Comparison of ENCODE assay signal across 20 mouse cellular contexts in genomic region chr10:77532020-77532413, GRCm38 (mm10). TPM values are rescaled to one million over a fixed set of nuclear protein-coding genes. Genes with fewer than 3 reads are reported as not detected.
DNase-seq lines count a peak whose midpoint lies in the region; ATAC-seq lines count a peak whose summit lies in the region.
"Had no signal": no experiment of that assay in that cellular context is flagged by ENCODE, and none has a peak within 500 bp of the region (broad histone marks: within the 10 kb centered on the region; RNA-seq: fewer than 3 reads in every experiment).

No protein-coding gene starts in this region.

- H3K4me1 ChIP-seq in megakaryocyte, embryonic 14.5 days = peaks cover 98% of the 10 kb centered on the region
- H3K4me1 ChIP-seq in intestine, embryonic 15.5 days (replicated peaks) = no peaks in the 10 kb centered on the region
- H3K4me1 ChIP-seq: hindbrain, embryonic 13.5 days; kidney, embryonic 15.5 days; limb, embryonic 12.5 days; midbrain, embryonic 13.5 days had no signal

- H3K36me3 ChIP-seq in megakaryocyte, embryonic 14.5 days (replicated peaks; ENCODE audit: low read length) = peaks cover 45% of the 10 kb centered on the region
- no peaks in the 10 kb centered on the region for H3K36me3 ChIP-seq in intestine, embryonic 15.5 days
- H3K36me3 ChIP-seq: heart, embryonic 10.5 days; hindbrain, embryonic 13.5 days; kidney, embryonic 15.5 days; limb, embryonic 12.5 days; midbrain, embryonic 13.5 days had no signal

- no peak overlapping the region for H3K27ac ChIP-seq in intestine, embryonic 15.5 days
- H3K27ac ChIP-seq: hindbrain, embryonic 13.5 days; kidney, embryonic 15.5 days; limb, embryonic 12.5 days; midbrain, embryonic 13.5 days had no signal

- peak overlapping the region; percentile 95 for H3K4me3 ChIP-seq in megakaryocyte, embryonic 14.5 days (replicated peaks)
- no peak overlapping the region for H3K4me3 ChIP-seq in intestine, embryonic 15.5 days (replicated peaks)
- H3K4me3 ChIP-seq: heart, embryonic 10.5 days; hindbrain, embryonic 13.5 days; kidney, embryonic 15.5 days; limb, embryonic 12.5 days; midbrain, embryonic 13.5 days had no signal

- no peaks in the 10 kb centered on the region for H3K27me3 ChIP-seq in megakaryocyte, embryonic 14.5 days (replicated peaks)
- no peaks in the 10 kb centered on the region for H3K27me3 ChIP-seq in intestine, embryonic 15.5 days (replicated peaks)
- H3K27me3 ChIP-seq: hindbrain, embryonic 13.5 days; kidney, embryonic 15.5 days; limb, embryonic 12.5 days; midbrain, embryonic 13.5 days had no signal

- no peaks in the 10 kb centered on the region for H3K9me3 ChIP-seq in megakaryocyte, embryonic 14.5 days
- no peaks in the 10 kb centered on the region for H3K9me3 ChIP-seq in intestine, embryonic 15.5 days
- H3K9me3 ChIP-seq: heart, embryonic 10.5 days; hindbrain, embryonic 13.5 days; kidney, embryonic 15.5 days; midbrain, embryonic 13.5 days had no signal

- 63% methylated on average over 1 of the region's 1 CpGs for WGBS in intestine, embryonic 15.5 days

- peak; percentile 23 for DNase-seq in thymus, postnatal 25 days
- DNase-seq in thymus, adult 18-20 months = no peak
- DNase-seq in embryo, embryonic 11 days = no peak
- DNase-seq in yolk sac, embryonic 10.5 days (ENCODE audit: low spot score) = no peak
- DNase-seq: adrenal gland, adult 2 months; cerebellum, adult 9-11 months; gastrocnemius, postnatal 25 days; kidney, postnatal 4 days; layer of hippocampus, adult 9-11 months; lung, adult 18-20 months; right cerebral cortex, postnatal 25 days had no signal

- ATAC-seq in inflammation-experienced regulatory T-cells, adult 6 months = peak; percentile 5
- no peak for ATAC-seq in intestine, embryonic 15.5 days
- ATAC-seq: forebrain, embryonic 16.5 days; midbrain, embryonic 13.5 days had no signal

- no peak overlapping the region for H3K4me2 ChIP-seq in intestine, embryonic 15.5 days (replicated peaks)
- H3K4me2 ChIP-seq: hindbrain, embryonic 13.5 days; kidney, embryonic 15.5 days; limb, embryonic 12.5 days; midbrain, embryonic 13.5 days had no signal

- H3K9ac ChIP-seq in intestine, embryonic 15.5 days = no peak overlapping the region
- H3K9ac ChIP-seq: hindbrain, embryonic 13.5 days; kidney, embryonic 15.5 days; limb, embryonic 12.5 days; midbrain, embryonic 13.5 days had no signal

RNA-seq across cellular contexts. Expression of gene Itgb2, which starts 2.0 kb away (rescaled TPM):
- polyA plus RNA-seq in inflammation-experienced regulatory T-cells, adult 6 months (2017; shearing (Covaris generic)) = 100 to 1,000 TPM; 493 to 517 (median 499) TPM
- polyA plus RNA-seq in megakaryocyte, embryonic 14.5 days (2012; ENCODE audit: insufficient read depth, low replicate concordance) = 35.5 and 120 TPM in 2 replicates
- polyA plus RNA-seq in intestine, embryonic 15.5 days (2015; fragmentation: Nextera tagmentation; extraction: Ambion mirVana) = 3.2 and 3.7 TPM in 2 replicates

RNA-seq across cellular contexts. Expression of gene Fam207a, which starts 16.4 kb away (rescaled TPM):
- 10 to 100 TPM; 13.7 to 16.1 (median 15.1) TPM for polyA plus RNA-seq in inflammation-experienced regulatory T-cells, adult 6 months (2017; shearing (Covaris generic))
- polyA plus RNA-seq in megakaryocyte, embryonic 14.5 days (2012; ENCODE audit: insufficient read depth, low replicate concordance) = 19.5 and 88.9 TPM in 2 replicates
- 39.1 and 40.3 TPM in 2 replicates for polyA plus RNA-seq in intestine, embryonic 15.5 days (2015; fragmentation: Nextera tagmentation; extraction: Ambion mirVana)

RNA-seq across cellular contexts. Expression of gene Pttg1ip, which starts 49.5 kb away (rescaled TPM):
- 100 to 1,000 TPM in 2 of 3 experiments, 10 to 100 TPM in 1; 83.7 to 113 (median 112) TPM for polyA plus RNA-seq in inflammation-experienced regulatory T-cells, adult 6 months (2017; shearing (Covaris generic))
- polyA plus RNA-seq in megakaryocyte, embryonic 14.5 days (2012; ENCODE audit: insufficient read depth, low replicate concordance) = 284 and 814 TPM in 2 replicates
- polyA plus RNA-seq in intestine, embryonic 15.5 days (2015; fragmentation: Nextera tagmentation; extraction: Ambion mirVana) = 146 and 156 TPM in 2 replicates
